Mouse (Mus musculus) heart, embryonic 13.5 days (tissue): Measurements from ENCODE around the gene Gm49388. TPM values are rescaled to one million over a fixed set of nuclear protein-coding genes. Genes with fewer than 3 reads are reported as not detected.

Experiments used
- ATAC-seq: fragments of 200-750 bp; cut with Nextera tagmentation; 2 replicates; pipeline ENCODE4 v1.8.0; 2017; ENCODE audit warnings: moderate TSS enrichment; ENCODE audit not compliant: insufficient number of reproducible peaks, low FRiP score, low TSS enrichment; ENCODE audit errors: extremely low read depth
- H3K27ac ChIP-seq: fragments of 300-500 bp; sonication (generic); replicated peaks from 2 replicates; pipeline ENCODE4 v1.5.1; 2015; ENCODE audit warnings: moderate library complexity, mild to moderate bottlenecking, inconsistent platforms
- H3K27me3 ChIP-seq: fragments of 300-500 bp; sonication (generic); replicated peaks from 2 replicates; pipeline ENCODE4 v1.6.1; 2015; ENCODE audit warnings: mild to moderate bottlenecking, inconsistent platforms
- H3K36me3 ChIP-seq: fragments of 300-500 bp; sonication (generic); 2 replicates; pipeline ENCODE4 v1.6.1; 2015; ENCODE audit warnings: mild to moderate bottlenecking, inconsistent platforms
- H3K4me1 ChIP-seq: fragments of 300-500 bp; sonication (generic); 2 replicates; pipeline ENCODE4 v1.6.1; 2015; ENCODE audit warnings: inconsistent platforms
- H3K4me2 ChIP-seq: fragments of 300-500 bp; sonication (generic); 2 replicates; pipeline ENCODE4 v1.6.1; 2015; ENCODE audit warnings: inconsistent platforms, mild to moderate bottlenecking, moderate library complexity
- H3K4me3 ChIP-seq: fragments of 300-500 bp; sonication (generic); 2 replicates; pipeline ENCODE4 v1.5.1; 2015; ENCODE audit warnings: moderate library complexity, mild to moderate bottlenecking, inconsistent platforms
- H3K9ac ChIP-seq: fragments of 300-500 bp; sonication (generic); 2 replicates; pipeline ENCODE4 v1.6.1; 2015; ENCODE audit warnings: inconsistent platforms, mild to moderate bottlenecking, moderate library complexity
- H3K9me3 ChIP-seq: fragments of 300-500 bp; sonication (generic); 2 replicates; pipeline ENCODE4 v1.6.1; 2016; ENCODE audit warnings: inconsistent platforms
- WGBS: fragments of 180-500 bp; shearing (Covaris S2); methylation state at CpG from one replicate; pipeline ENCODE4 v1.1.7; 2015; ENCODE audit warnings: mixed read lengths; 5-methylcytosine and 5-hydroxymethylcytosine counted together
- polyA plus RNA-seq: library from polyadenylated mRNA; unstranded; fragments of >200 nt; fragmentation: Nextera tagmentation; extraction: Ambion mirVana; gene quantifications from 2 replicates; pipeline ENCODE4 v1.2.1, GENCODE M21; 2015

The Gm49388 gene
- polyA plus RNA-seq, 1 experiment from 2014 or later: not detected

- Histone ChIP-seq H3K9me3 (no peaks in the 10 kb centered on the region), H3K27ac (no peak overlapping the region), H3K36me3 (peaks cover 38% of the 10 kb centered on the region), H3K9ac (no peak overlapping the region), H3K4me2 (no peak overlapping the region), H3K27me3 (no peaks in the 10 kb centered on the region), H3K4me1 (peaks cover 7% of the 10 kb centered on the region), H3K4me3 (no peak overlapping the region)
- no peak for ATAC-seq
- 64% methylated on average over 6 of the region's 6 CpGs for WGBS
Measured at GRCm38 (mm10) chr7:127849973-127850875, 64.8 kb downstream of the Gm49388 start.

- H3K27me3 ChIP-seq: no peaks in the 10 kb centered on the region
- H3K9me3 ChIP-seq: no peaks in the 10 kb centered on the region
- no peak overlapping the region for H3K4me2 ChIP-seq
- no peak overlapping the region for H3K4me3 ChIP-seq
- H3K36me3 ChIP-seq: peaks cover 31% of the 10 kb centered on the region
- WGBS: 63% methylated on average over 5 of the region's 5 CpGs
- H3K4me1 ChIP-seq: peaks cover 7% of the 10 kb centered on the region
- ATAC-seq: no peak
- no peak overlapping the region for H3K9ac ChIP-seq
- no peak overlapping the region for H3K27ac ChIP-seq
Measured at GRCm38 (mm10) chr7:127850906-127851305, 65.5 kb downstream of the Gm49388 start.

Other genes with a start within 250 kb of the Gm49388 start
- gene Tmem265, start 224.2 kb upstream of the Gm49388 start, polyA plus RNA-seq: 0.47 and 3.5 TPM in 2 replicates
- 30.2 and 34.3 TPM in 2 replicates for gene Phkg2, start 212.3 kb upstream of the Gm49388 start, polyA plus RNA-seq
- gene Ccdc189, start 197.0 kb upstream of the Gm49388 start, polyA plus RNA-seq: 7.8 and 8.4 TPM in 2 replicates
- 25.7 and 26.9 TPM in 2 replicates for gene Rnf40, start 196.8 kb upstream of the Gm49388 start, polyA plus RNA-seq
- gene Zfp629, start 169.8 kb upstream of the Gm49388 start, polyA plus RNA-seq: 8.4 and 9.5 TPM in 2 replicates
- gene Bcl7c, start 76.7 kb upstream of the Gm49388 start, polyA plus RNA-seq: 30.7 and 35.8 TPM in 2 replicates
- gene Ctf1, start 72.9 kb upstream of the Gm49388 start, polyA plus RNA-seq: 4.6 TPM in 2 replicates
- 0.08 TPM in 1 of 2 replicates, not detected in the other for gene Ctf2, start 53.4 kb upstream of the Gm49388 start, polyA plus RNA-seq
- gene Fbxl19, start 41.1 kb upstream of the Gm49388 start, polyA plus RNA-seq: 1.8 and 3.0 TPM in 2 replicates
- gene Orai3, start 15.8 kb upstream of the Gm49388 start, polyA plus RNA-seq: 15.8 and 15.9 TPM in 2 replicates
- gene Setd1a, start 8.9 kb upstream of the Gm49388 start, polyA plus RNA-seq: 12.6 and 17.0 TPM in 2 replicates
- gene Hsd3b7, start 15.0 kb downstream of the Gm49388 start, polyA plus RNA-seq: 19.5 and 21.6 TPM in 2 replicates
- gene Stx4a, start 38.7 kb downstream of the Gm49388 start, polyA plus RNA-seq: 39.2 and 48.9 TPM in 2 replicates
- gene Stx1b, start 38.9 kb downstream of the Gm49388 start, polyA plus RNA-seq: 1.1 and 1.7 TPM in 2 replicates
- 5.6 and 6.6 TPM in 2 replicates for gene Zfp646, start 90.6 kb downstream of the Gm49388 start, polyA plus RNA-seq
- 9.7 and 10.4 TPM in 2 replicates for gene Zfp668, start 91.2 kb downstream of the Gm49388 start, polyA plus RNA-seq
- 1.4 and 1.5 TPM in 2 replicates for gene Prss53, start 105.4 kb downstream of the Gm49388 start, polyA plus RNA-seq
- gene Gm21974, start 109.8 kb downstream of the Gm49388 start, polyA plus RNA-seq: not detected in 2 replicates
- gene Vkorc1, start 110.0 kb downstream of the Gm49388 start, polyA plus RNA-seq: 109 and 120 TPM in 2 replicates
- 145 and 150 TPM in 2 replicates for gene Bckdk, start 118.5 kb downstream of the Gm49388 start, polyA plus RNA-seq
- gene Kat8, start 126.9 kb downstream of the Gm49388 start, polyA plus RNA-seq: 25.1 and 27.0 TPM in 2 replicates
- 1.6 and 1.8 TPM in 2 replicates for gene Prss8, start 144.5 kb downstream of the Gm49388 start, polyA plus RNA-seq
- gene Prss36, start 161.1 kb downstream of the Gm49388 start, polyA plus RNA-seq: 8.4 and 8.6 TPM in 2 replicates
- 310 and 313 TPM in 2 replicates for gene Fus, start 181.8 kb downstream of the Gm49388 start, polyA plus RNA-seq
- 39.1 and 42.6 TPM in 2 replicates for gene Pycard, start 208.3 kb downstream of the Gm49388 start, polyA plus RNA-seq
- gene Trim72, start 218.3 kb downstream of the Gm49388 start, polyA plus RNA-seq: 0.76 and 1.0 TPM in 2 replicates